Mouse (Mus musculus) adrenal gland, adult 8-10 months (tissue): ENCODE results near the gene Vmn2r3. TPM values are rescaled to one million over a fixed set of nuclear protein-coding genes. Genes with fewer than 3 reads are reported as not detected.
"Not testable (repeated sequence)": the region's sequence is repeated elsewhere in the genome, so short reads cannot be mapped to it uniquely, and the experiment has no call there.

ENCODE experiments used
- DNase-seq: peaks from one replicate; pipeline ENCODE4 v3.0.0; 2022
- total RNA-seq, 4 experiments: library from RNA; stranded (reverse); gene quantifications; 2 replicates each; pipeline ENCODE4 v1.2.4; 2022

Vmn2r3 gene
- total RNA-seq: not detected

DNA sequence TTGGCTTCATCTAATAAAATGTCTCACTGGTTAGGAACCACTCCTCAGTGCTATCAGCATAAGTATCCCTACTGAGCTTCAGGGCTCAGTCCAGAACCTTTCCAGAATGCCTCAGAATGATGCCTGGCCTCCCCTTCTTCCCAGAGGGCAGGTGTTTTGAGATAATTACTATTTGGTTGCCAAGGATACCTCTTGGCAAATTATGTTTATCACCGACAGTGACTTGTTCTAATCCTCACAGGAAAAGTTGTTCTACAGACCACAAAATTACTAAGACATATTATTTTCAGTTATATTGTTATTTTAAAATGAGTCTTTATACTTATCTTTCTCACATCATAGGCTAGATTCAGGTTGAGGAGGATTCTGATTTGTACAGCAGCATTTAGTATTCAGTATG, at the start of gene Vmn2r3:
Gene Vmn2r3 (minus strand): TSS at position 101 of the 400 bp plus-strand sequence.
- no peak for DNase-seq

DNA sequence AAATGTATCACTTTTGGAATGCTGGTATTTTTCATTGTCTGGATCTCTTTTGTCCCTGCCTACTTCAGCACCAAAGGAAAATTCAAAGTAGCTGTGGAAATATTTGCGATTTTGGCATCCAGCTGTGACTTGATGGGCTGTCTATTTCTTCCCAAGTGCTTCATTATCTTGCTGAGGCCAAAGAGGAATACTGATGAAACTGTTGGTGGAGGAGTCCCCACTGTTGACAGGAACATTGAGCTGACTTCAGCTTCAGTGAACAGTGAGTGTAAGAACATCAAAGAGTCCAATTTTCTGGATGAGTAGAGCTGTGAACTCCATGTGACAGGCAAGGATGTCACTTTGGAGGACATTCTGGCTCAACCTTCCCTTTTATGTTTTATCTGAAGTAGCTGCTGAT, 43.0 kb upstream of the Vmn2r3 start:
- no peak for DNase-seq

- DNase-seq: no peak
Observed at GRCm38 (mm10) chr3:64321824-64322223, 32.3 kb upstream of the Vmn2r3 start.

DNA sequence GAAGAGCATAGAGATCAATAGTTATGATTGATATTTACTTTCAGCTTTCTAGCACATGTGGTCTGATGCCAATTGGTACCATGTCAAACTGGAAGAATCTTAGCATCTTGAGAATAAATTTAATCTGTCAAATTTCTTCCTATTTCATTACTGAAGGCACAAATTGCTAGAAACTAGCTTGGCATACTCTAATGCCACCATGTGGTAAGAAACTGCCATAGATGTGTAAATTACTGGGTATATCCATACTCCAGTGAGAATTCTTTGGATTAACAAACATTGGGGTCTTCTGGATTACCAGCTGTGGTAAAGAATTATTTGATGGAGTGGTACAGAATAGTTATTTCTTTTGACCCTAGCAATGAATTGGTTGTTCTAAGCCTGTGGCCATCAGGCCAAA, 17.3 kb upstream of the Vmn2r3 start:
- DNase-seq: no peak

GRCm38 (mm10) chr3:64265762-64266112, 23.8 kb downstream of the Vmn2r3 start:
- DNase-seq: no peak

- not testable (repeated sequence) for DNase-seq
Observed at GRCm38 (mm10) chr3:64265056-64265761, 24.3 kb downstream of the Vmn2r3 start.

- no peak for DNase-seq
Observed at GRCm38 (mm10) chr3:64259582-64259981, 29.9 kb downstream of the Vmn2r3 start.

GRCm38 (mm10) chr3:64251646-64252045, 37.9 kb downstream of the Vmn2r3 start:
- DNase-seq: no peak

GRCm38 (mm10) chr3:64250461-64250860, 39.0 kb downstream of the Vmn2r3 start:
- not testable (repeated sequence) for DNase-seq

DNA sequence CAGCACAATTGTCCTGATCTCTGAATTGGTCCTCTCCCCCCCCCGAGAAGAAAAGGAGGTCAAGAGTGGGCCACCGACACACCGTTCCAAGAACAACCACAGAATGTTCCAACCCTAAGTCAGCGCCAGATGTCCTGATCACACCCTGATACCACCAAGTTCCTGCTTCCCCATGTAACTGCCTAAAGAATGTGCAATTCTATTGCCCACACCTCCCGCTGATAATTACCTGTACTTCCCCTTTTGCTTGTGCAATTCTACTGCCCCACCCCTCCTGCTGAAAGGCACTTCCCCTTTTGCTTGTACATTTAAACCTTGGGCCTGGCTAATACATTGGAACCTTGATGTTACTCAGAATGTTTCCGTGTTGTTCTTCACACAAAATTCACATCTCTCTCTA, 54.0 kb downstream of the Vmn2r3 start:
- not testable (repeated sequence) for DNase-seq

DNA sequence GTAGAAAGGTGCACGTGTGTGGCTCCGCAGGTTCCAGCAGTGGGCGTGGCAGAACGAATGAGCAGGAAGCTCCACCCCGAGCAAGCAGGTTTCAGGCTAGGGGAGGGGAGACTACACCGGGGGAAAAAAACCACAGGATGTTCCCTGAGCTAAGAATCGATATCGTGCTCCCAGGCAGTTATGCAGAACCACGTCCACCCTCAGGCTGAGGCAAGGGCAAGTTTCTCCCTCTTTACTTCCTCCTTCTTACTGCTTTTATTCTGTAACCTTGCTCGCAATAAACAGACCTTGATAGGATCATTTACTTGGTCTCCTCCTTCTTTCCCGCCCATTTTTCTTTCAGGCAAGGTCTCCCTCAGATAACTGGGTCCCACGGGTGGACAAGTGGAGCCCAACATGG, 55.9 kb downstream of the Vmn2r3 start:
- DNase-seq: not testable (repeated sequence)

- DNase-seq: no peak
Observed at GRCm38 (mm10) chr3:64227243-64227642, 62.3 kb downstream of the Vmn2r3 start.

Other genes starting within 250 kb of the Vmn2r3 start
- under 1 TPM; 0.15 to 0.80 (median 0.30) TPM for gene Vmn2r1, start 208.2 kb downstream of the Vmn2r3 start, total RNA-seq
- not detected for gene Vmn2r2, start 147.8 kb downstream of the Vmn2r3 start, total RNA-seq
- not detected for gene Vmn2r4, start 125.7 kb upstream of the Vmn2r3 start, total RNA-seq
- not detected for gene Vmn2r5, start 220.1 kb upstream of the Vmn2r3 start, total RNA-seq